Comparison of ENCODE assay signal across 8 mouse cellular contexts in the genomic region with DNA sequence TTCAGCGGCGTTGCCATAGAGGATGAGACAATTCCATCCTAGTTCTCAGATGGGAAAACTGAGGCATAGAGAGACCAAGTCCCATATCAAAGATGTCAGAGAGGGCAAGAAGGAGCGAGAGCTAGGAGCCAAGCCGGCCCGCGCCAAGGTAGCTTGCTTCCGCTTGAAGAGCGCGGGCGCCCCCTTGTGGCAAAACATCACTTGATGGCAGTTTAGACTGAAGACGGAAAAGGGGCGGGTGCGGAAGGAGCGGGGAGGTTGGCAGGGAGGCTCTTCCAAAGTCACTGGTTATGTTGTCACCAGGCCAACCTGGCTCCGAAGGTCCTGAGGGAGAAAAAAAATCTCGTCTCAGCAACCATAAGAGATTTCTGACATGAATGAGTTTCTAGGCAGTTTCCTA. TPM values are rescaled to one million over a fixed set of nuclear protein-coding genes. Genes with fewer than 3 reads are reported as not detected.
DNase-seq lines count a peak whose midpoint lies in the region; ATAC-seq lines count a peak whose summit lies in the region.

No protein-coding gene starts in this region.

- DNase-seq in kidney, adult 11 months, result peak; percentile 67
- DNase-seq in cerebellum, postnatal 4 days (ENCODE audit: low spot score in 2 of 2), result peak; percentile 79 to 94
- DNase-seq in gastrocnemius, adult 8-10 months (ENCODE audit: low spot score in 2 of 2), result peak; percentile 68 to 76
- DNase-seq in kidney, adult 18-20 months, result peak; percentile 84
- peak; percentile 98 for DNase-seq in limb, embryonic 10.5 days (ENCODE audit: low spot score)
- DNase-seq in monocyte, adult 2 months (ENCODE audit: low read depth in 1 of 2, low spot score in 2 of 2), result peak; percentile 34 to 67
- peak; percentile 76 to 95 for DNase-seq in spleen, postnatal 4 days (ENCODE audit: low spot score in 2 of 2)

- no peak overlapping the region for H3K9ac ChIP-seq in kidney, embryonic 15.5 days

- H3K4me1 ChIP-seq in kidney, embryonic 15.5 days, result no peaks in the 10 kb centered on the region
- peaks cover 14% of the 10 kb centered on the region for H3K4me1 ChIP-seq in limb, embryonic 10.5 days

- H3K4me2 ChIP-seq in kidney, embryonic 15.5 days, result no peak overlapping the region

- H3K27ac ChIP-seq in kidney, embryonic 15.5 days, result no peak overlapping the region
- H3K27ac ChIP-seq in limb, embryonic 10.5 days, result no peak overlapping the region

- ATAC-seq in kidney, embryonic 15.5 days (replicated peaks; ENCODE audit: low FRiP score), result no peak

- no peak overlapping the region for H3K4me3 ChIP-seq in kidney, embryonic 15.5 days (replicated peaks)
- H3K4me3 ChIP-seq in limb, embryonic 10.5 days, result no peak overlapping the region

- H3K36me3 ChIP-seq in kidney, embryonic 15.5 days, result no peaks in the 10 kb centered on the region
- H3K36me3 ChIP-seq in limb, embryonic 10.5 days, result no peaks in the 10 kb centered on the region

- peaks cover 76% of the 10 kb centered on the region for H3K27me3 ChIP-seq in kidney, embryonic 15.5 days
- H3K27me3 ChIP-seq in limb, embryonic 10.5 days (ENCODE audit: low read depth, poor library complexity, severe bottlenecking), result peaks cover 58% of the 10 kb centered on the region

- 1% methylated on average over 16 of the region's 16 CpGs for WGBS in kidney, embryonic 15.5 days
- WGBS in limb, embryonic 10.5 days, result 1% methylated on average over 16 of the region's 16 CpGs

- no peaks in the 10 kb centered on the region for H3K9me3 ChIP-seq in kidney, embryonic 15.5 days (replicated peaks)
- no peaks in the 10 kb centered on the region for H3K9me3 ChIP-seq in limb, embryonic 10.5 days (replicated peaks)

RNA-seq across cellular contexts. Expression of a gene that starts 27.7 kb away (rescaled TPM):
- 25.0 and 25.9 TPM in 2 replicates for polyA plus RNA-seq in kidney, embryonic 15.5 days (2015; fragmentation: Nextera tagmentation; extraction: Ambion mirVana)
- total RNA-seq in gastrocnemius, adult 8-10 months (2022), result 10 to 100 TPM; 15.2 to 25.1 (median 16.6) TPM
- 37.4 and 45.1 TPM in 2 replicates for polyA plus RNA-seq in limb, embryonic 10.5 days (2016; fragmentation: Nextera tagmentation; extraction: Ambion mirVana)
